Mouse (Mus musculus) G1E-ER4 (cell line): ENCODE data around the gene Sntb2. TPM values are rescaled to one million over a fixed set of nuclear protein-coding genes. Genes with fewer than 3 reads are reported as not detected.

Source experiments
- GATA1 ChIP-seq: IDR thresholded peaks from one replicate; pipeline ENCODE4 v1.8.0; 2012; ENCODE audit warnings: low read length, inconsistent platforms
- polyA plus RNA-seq: library from polyadenylated mRNA; stranded (reverse); fragments of >175 nt; gene quantifications from 2 replicates; pipeline ENCODE4 v1.2.3, GENCODE M21; 2012

The Sntb2 gene
- polyA plus RNA-seq, 1 experiment, result 8.2 TPM

DNA sequence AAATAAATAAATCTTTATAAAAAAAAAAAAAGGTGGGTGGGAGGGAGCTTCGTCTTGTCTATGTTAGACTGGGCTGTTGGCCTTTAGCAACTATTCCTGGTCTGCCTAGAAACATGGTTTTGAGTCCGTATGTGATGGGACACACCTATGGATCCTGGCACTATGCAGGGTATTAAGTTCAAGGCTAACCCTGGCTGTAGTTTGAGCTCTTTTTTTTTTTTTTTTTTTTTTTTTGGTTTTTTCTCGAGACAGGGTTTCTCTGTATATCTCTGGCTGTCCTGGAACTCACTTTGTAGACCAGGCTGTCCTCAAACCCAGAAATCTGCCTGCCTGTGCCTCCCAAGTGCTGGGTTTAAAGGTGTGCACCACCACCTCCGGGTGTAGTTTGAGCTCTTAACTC, 11.5 kb upstream of the Sntb2 start:
- TF ChIP-seq GATA1, result no peak

DNA sequence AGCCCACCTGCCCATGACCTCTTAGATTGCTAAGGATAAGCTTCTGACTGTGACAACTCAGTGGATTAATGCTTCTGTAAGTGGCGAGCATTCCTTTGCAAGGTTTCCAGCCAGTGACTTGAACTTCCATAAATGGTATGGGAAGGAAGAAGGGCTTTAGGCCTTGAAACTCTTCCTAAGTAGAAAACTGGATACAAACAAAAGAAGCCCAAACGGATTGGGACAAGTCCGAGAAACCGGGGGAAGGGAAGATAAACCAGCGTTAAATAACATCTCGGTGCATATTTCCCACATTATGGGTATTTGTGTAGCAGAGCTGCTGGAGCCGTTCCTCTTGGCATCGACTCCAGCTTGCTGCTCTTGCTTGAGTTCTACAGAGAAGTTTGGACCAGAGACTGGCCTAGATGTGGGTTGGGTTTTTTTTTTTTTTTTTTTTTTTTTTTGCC, 10.6 kb upstream of the Sntb2 start:
- TF ChIP-seq GATA1, result no peak

DNA sequence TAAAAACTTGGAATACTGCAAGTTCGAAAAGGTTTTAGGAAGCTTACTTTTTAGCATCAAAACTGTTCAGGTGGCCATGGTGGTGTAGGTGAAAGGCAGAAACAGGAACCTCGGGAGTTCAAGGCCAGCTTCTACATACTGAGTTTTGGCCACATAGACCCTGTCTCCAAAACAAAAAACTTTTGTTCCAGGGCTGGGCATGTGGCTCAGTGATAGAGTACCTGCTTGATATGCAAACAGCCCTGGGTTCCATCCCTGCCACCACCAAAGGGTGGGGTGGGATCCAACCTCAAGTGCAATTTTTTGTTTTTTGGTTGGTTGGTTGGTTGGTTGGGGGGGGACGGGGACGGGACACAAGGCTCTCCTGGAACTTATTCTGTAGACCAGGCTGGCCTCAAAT, 10.1 kb upstream of the Sntb2 start:
- no peak for TF ChIP-seq GATA1

DNA sequence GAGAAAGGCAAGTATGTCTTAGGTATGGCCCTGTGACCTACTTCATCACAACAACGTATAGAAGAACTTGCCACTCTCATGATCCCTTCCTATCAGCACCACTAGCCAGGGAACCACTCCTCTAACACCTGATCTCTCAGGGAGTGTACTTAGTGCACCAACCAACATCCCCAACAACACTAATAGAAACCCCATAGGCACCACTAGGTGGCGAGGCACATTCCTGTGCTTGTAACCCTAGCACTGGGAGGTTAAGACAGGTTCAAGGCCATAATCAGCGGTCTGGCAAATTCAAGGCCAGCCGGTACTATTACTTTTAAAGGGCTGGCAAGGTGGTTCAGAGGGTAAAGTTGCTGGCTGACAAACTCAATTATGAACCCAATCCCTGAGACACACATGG, 8.3 kb upstream of the Sntb2 start:
- no peak for TF ChIP-seq GATA1

DNA sequence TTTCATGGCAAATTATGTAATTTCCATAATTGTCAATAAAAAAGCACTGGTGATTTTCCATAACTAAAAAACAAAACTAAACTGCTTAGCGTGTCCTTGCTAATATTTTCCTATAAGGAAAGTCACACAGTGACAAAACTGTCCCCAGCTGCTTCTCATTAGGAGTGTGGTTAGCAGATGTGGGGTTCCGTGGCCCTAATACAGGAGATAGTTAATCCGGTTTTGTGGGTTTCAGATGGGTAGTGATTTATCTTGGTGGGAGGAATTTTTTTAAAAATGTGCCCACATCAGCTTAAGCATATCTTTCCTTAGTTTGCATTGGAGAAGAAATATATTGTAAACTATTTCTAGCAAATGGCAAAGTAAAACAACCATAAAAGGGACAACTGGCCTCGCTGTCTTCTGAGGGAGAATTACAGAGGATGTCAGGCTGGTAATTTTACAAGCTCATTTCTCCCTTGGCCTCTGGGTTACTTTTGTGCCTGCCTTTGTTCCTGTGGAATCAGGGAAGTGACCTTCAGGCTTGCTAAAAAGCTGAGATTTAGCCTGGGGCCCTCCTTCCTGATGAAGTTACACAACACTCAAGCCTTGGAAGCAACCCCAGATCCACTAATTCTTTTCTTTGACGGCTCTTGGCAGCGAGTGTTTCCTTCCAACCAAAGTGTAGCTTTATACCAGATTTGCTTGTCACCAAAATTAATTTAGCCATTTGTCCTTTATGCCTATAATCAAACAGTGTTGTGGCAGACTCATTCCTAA, 6.2 kb upstream of the Sntb2 start:
- TF ChIP-seq GATA1, result no peak

DNA sequence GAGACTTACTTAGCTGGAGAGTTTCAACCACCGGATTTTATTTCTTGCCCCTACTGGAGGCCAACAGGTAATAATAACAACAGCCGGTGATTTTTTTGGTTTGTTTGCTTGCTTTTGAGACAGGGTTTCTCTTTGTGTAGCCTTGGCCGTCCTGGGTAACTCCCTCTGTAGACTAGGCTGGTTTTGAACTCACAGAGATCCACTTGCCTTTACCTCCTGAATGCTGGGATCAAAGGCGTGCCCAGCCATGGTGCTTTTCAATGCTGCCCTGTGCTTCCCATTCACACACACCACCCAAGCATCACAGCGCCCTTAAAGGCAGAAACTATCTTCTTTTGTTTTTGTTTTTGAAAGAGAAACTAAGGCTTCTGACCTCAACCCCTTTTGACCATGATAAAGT, 5.6 kb upstream of the Sntb2 start:
- TF ChIP-seq GATA1, result no peak

DNA sequence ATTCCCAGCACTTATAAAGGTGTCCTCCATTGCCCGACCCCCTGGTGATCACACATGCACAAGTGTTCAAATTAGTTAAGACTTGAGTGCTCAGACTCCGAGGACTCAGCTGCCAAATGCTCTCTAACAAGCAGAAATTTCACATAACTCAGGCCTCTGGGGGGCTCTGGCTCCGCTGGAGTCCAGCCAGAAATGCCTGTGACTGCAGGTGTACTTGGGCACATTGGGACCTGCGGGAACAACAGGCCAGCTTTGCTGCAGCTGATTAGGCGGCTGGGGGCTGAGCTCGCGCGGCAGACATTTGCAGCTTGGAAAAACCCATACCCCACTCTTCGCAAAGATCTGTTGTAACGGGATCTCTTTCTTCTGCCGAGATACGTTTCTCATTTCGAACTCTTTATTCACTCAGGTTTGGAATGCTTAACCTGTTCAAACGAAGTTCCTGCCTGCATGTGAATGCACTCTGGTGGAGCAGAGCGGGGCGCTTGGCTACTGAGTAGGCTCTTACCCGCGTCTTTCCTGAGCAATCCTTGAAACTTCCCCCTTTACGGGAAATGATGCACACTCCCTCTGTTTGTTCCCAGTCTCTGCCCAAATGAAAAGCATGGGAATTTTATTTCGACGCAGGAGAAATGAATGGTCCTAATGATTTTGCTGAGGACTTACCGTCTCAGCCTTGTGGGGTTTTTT, 3.0 kb upstream of the Sntb2 start:
- no peak for TF ChIP-seq GATA1

DNA sequence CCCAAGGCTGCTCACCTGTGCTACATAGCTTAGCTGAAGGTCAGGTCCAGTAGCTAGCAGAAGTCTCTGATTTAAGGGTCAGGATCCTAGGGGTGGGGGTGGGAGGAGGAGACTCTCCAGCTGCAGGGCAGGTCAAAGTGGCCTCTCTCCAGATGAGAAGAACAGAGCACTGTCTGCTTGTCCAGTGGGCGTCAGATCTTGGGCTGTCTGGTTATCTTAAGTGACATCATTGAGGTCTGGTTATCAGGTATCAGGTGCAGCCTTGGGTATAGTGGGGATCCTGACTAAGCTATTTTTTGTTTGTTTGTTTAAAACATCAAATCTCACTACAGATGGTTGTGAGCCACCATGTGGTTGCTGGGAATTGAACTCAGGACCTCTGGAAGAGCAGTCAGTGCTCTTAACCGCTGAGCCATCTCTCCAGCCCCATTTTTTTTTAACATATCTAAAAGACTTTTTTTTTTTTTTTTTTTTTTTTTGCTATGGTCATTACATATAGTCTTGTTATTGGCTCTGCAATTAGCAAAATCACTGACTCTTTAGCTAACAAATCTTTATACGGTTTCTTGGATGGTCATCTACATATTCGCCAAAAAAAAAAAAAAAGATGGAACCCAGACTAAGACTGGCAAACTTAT, 1.9 kb upstream of the Sntb2 start:
- no peak for TF ChIP-seq GATA1

DNA sequence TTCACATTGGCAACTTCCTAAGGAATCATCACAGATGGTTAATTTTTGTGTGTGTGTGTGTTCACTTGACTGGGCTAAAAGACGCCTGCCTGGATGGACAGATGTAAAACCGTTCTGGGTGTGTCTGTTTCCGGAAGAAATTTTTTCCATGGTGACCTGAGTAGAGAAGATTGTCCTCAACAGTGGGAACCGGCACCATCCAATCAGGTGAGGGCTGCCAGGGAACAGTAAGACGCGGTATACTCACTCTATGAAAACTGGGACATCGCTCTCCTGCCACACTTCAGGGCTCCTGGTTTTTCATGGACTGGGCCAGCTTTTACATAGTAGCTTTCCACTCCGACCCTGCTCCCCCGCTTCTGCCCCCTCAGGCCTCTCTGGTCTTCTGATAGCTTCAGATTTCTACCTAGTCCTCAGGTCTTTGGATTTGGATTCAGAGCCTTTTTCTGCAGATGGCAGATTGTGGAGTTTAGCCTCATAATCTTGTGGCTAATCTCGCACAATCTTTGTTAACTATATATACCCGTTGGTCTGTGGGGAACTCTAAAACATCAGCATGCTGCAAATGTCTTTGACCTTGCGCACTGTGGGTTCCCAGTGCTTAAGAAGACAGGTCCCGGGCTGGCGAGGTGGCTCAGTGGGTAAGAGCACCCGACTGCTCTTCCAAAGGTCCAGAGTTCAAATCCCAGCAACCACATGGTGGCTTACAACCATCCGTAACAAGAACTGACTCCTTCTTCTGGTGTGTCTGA, 1.1 kb upstream of the Sntb2 start:
- TF ChIP-seq GATA1, result no peak

DNA sequence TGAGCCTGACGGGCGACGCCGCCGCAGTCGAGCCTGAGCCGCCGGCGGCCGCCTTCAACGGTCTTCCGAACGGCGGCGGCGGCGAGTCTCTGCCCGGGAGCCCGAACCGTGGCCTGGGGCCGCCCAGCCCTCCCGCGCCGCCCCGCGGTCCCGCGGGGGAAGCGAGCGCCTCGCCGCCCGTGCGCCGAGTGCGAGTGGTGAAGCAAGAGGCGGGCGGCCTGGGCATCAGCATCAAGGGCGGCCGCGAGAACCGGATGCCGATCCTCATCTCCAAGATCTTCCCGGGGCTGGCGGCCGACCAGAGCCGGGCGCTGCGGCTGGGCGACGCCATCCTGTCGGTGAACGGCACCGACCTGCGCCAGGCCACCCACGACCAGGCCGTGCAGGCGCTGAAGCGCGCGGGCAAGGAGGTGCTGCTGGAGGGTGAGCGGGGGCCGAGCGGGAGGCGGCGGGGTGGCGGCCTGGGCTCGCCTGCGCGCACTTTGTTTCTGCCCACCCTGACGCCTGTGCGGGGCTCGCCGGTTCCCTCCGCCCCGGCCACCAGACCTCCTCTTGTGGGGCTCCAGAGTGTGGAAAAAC, 438 bp downstream of the Sntb2 start:
- TF ChIP-seq GATA1, result no peak

DNA sequence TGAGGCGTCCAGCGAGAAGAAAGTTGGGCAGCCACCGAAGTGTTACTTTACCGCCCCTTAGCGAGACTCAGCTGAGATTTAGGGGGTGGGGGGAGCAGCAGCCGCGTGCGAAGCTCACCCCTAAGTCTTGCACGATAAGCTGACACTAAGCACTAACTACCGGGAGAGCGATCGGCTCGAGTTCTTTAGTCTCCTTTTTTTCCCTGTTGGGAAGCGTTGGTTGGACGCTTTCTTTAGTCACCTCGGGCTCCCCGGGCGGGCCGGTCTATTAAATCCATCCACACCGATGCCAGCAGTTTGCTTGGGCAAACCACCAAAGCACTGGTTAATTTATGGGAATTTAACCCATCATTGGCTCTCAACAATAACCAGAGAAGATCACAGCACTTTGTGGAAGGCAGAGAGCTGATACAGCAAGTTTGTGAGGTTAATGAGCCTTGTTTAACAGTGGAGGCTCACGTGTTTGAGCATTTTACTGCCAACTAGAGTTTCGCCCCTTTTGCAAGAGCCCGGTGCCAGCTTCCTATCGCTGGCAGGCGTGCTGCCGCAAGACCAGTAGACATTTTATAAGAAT, 1.0 kb downstream of the Sntb2 start:
- TF ChIP-seq GATA1, result no peak

DNA sequence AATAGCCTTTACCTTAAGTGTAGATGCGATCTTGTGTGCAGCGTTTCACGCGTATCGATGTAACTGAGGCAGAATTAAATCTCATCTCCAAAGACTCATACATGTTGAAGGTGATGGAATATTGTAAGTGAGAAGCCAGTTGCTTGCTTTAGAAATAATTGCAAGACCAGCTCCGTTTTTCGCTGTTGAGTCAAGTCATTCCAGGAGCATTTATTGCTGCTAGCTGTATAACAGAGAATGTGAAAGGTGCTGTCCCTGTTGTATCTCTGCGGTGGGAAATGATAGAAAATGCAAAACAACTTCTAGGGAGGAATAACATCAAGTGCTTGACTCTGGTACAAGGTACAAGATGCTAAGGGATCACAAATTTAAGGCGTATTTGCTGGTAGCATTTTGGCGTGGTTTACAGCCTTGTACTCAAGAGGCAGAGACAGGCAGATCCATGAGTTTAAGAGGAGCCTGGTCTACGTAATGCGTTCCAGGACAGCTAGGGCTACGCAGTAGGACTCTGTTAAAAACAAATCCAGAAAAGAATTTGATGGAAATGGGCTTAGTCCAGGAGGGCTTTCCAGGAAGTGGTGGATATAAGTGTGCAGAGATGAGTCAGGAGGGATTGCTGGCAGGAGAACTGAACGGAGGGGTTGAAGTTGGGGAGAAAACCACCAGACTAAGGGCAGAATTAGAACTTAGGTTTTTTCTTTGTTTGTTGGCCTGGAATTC, 1.7 kb downstream of the Sntb2 start:
- no peak for TF ChIP-seq GATA1

DNA sequence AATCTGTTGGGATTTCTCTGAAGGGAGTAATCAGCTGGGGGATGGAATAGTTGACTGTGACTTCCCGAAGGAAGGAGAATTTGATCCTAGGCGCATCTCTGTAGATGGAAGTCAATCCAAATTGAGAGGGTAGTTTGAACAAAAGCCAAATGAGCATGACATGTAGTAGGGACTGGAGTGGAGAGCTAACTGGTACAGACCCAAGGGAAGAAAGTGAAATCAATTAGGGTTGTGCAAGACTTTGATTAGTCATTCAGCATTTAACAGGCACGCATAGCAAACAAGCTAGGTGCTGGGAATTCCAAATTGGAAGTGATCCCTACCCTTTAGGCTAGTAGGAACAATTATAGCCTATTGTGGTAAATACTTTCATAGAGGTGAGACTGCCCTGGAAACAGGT, 6.3 kb downstream of the Sntb2 start:
- no peak for TF ChIP-seq GATA1

DNA sequence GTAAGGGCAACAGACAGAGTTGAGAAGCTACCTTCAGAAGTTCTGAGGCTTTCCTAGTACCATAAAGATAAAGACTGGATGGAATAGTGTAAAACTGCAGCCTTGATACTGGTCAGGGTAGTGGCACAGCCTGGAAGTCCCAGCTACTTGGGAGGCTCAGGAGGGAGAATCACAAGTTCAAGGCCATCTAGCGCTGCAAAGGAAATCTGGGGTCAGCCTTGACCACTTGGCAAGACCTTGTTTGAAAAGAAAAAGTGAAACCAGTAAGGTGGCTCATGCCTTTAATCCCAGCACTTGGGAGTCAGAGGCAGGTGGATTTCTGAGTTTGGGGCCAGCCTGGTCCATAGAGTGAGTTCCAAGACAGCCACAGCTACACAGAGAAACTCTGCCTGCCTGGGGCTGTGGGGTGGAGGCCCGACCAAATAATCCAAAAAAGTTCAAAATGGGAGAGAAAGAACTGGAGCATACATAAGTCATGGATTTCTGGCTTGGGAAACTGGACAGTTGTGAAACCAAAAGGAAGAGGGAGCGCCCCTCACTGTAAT, 8.4 kb downstream of the Sntb2 start:
- TF ChIP-seq GATA1, result no peak
